In the genomic region with DNA sequence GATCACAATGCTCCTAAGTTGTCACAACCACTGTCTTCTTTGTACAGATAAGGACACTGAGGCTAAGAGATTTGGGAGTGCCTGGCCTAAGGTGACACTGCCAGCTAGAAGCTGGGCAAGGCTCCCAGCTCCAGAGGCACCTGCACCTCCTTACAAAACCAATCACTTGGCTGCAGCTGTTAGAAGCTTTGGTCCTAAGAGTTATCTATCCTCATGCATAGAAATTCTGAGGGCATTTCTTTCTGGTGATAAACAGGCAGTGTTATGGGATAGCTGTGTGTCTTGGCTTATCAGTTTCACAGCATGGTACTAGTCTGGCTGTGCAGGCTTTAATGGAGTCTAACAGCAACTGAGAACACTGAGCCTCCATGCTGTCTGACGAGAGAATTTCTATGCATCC, we compare ENCODE assay signal across 24 mouse cellular contexts.
DNase-seq lines count a peak whose midpoint lies in the region; ATAC-seq and TF ChIP-seq lines count a peak whose summit lies in the region.
"Had no signal": no experiment of that assay in that cellular context is flagged by ENCODE, and none has a peak within 500 bp of the region (broad histone marks: within the 10 kb centered on the region; RNA-seq: fewer than 3 reads in every experiment).

No protein-coding gene starts in this region.

- ATAC-seq in heart, embryonic 12.5 days (ENCODE audit: insufficient number of reproducible peaks, low FRiP score) = peak; percentile 83; the same call in 1 of the 2 replicates
- ATAC-seq in intestine, embryonic 16.5 days = peak; percentile 64
- peak; percentile 99 for ATAC-seq in liver, postnatal 0 days
- ATAC-seq in frontal cortex, adult (ENCODE audit: low TSS enrichment) = no peak
- no peak for ATAC-seq in midbrain, embryonic 15.5 days (replicated peaks)
- ATAC-seq: activated CD4-positive, CD25-positive, alpha-beta regulatory T cell, adult 4 months; forebrain, embryonic 15.5 days; lung, postnatal 0 days had no signal

- H3K9ac ChIP-seq in heart, embryonic 12.5 days = no peak overlapping the region
- H3K9ac ChIP-seq in intestine, embryonic 16.5 days (ENCODE audit: low read depth, low read length) = no peak overlapping the region
- H3K9ac ChIP-seq in liver, postnatal 0 days (replicated peaks) = no peak overlapping the region
- H3K9ac ChIP-seq in midbrain, embryonic 15.5 days = no peak overlapping the region
- H3K9ac ChIP-seq: forebrain, embryonic 15.5 days; hindbrain, embryonic 13.5 days; limb, embryonic 13.5 days; neural tube, embryonic 12.5 days had no signal

- no peaks in the 10 kb centered on the region for H3K9me3 ChIP-seq in heart, embryonic 12.5 days (replicated peaks)
- no peaks in the 10 kb centered on the region for H3K9me3 ChIP-seq in intestine, embryonic 16.5 days (ENCODE audit: control insufficient read depth, low read length)
- no peaks in the 10 kb centered on the region for H3K9me3 ChIP-seq in liver, postnatal 0 days (ENCODE audit: low read length)
- H3K9me3 ChIP-seq in midbrain, embryonic 15.5 days = no peaks in the 10 kb centered on the region
- H3K9me3 ChIP-seq: embryonic facial prominence, embryonic 10.5 days; forebrain, embryonic 15.5 days; hindbrain, embryonic 13.5 days; limb, embryonic 13.5 days; neural tube, embryonic 12.5 days had no signal

- H3K4me2 ChIP-seq in heart, embryonic 12.5 days = no peak overlapping the region
- H3K4me2 ChIP-seq in intestine, embryonic 16.5 days (ENCODE audit: low read depth, low read length) = no peak overlapping the region
- H3K4me2 ChIP-seq in liver, postnatal 0 days (ENCODE audit: low read depth, low read length) = 0 out of 2 replicates have a peak overlapping the region, but pooled peaks have one; percentile 8
- no peak overlapping the region for H3K4me2 ChIP-seq in midbrain, embryonic 15.5 days
- H3K4me2 ChIP-seq: forebrain, embryonic 15.5 days; hindbrain, embryonic 13.5 days; limb, embryonic 13.5 days; neural tube, embryonic 12.5 days had no signal

- no peak overlapping the region for H3K27ac ChIP-seq in heart, embryonic 12.5 days (ENCODE audit: poor library complexity, severe bottlenecking)
- no peak overlapping the region for H3K27ac ChIP-seq in intestine, embryonic 16.5 days (ENCODE audit: low read length)
- 0 out of 2 replicates have a peak overlapping the region, but pooled peaks have one; percentile 18 for H3K27ac ChIP-seq in liver, postnatal 0 days (ENCODE audit: low read depth)
- no peak overlapping the region for H3K27ac ChIP-seq in midbrain, embryonic 15.5 days
- H3K27ac ChIP-seq: embryonic facial prominence, embryonic 10.5 days; forebrain, embryonic 15.5 days; hindbrain, embryonic 13.5 days; limb, embryonic 13.5 days; neural tube, embryonic 12.5 days had no signal

- peak; percentile 100 for TF ChIP-seq EP300 in liver, postnatal 0 days (IDR thresholded peaks at IDR 0.05; ENCODE audit: low read depth)

- H3K27me3 ChIP-seq in heart, embryonic 12.5 days (replicated peaks) = no peaks in the 10 kb centered on the region
- no peaks in the 10 kb centered on the region for H3K27me3 ChIP-seq in intestine, embryonic 16.5 days (replicated peaks; ENCODE audit: control insufficient read depth, insufficient read depth, low read length)
- H3K27me3 ChIP-seq in liver, postnatal 0 days (ENCODE audit: insufficient read depth, low read length) = no peaks in the 10 kb centered on the region
- no peaks in the 10 kb centered on the region for H3K27me3 ChIP-seq in midbrain, embryonic 15.5 days (replicated peaks)
- H3K27me3 ChIP-seq: CH12.LX; forebrain, embryonic 15.5 days; hindbrain, embryonic 13.5 days; limb, embryonic 13.5 days; neural tube, embryonic 12.5 days had no signal

- no peaks in the 10 kb centered on the region for H3K4me1 ChIP-seq in heart, embryonic 12.5 days (replicated peaks)
- no peaks in the 10 kb centered on the region for H3K4me1 ChIP-seq in intestine, embryonic 16.5 days (ENCODE audit: control insufficient read depth, insufficient read depth, low read length)
- peaks cover 12% of the 10 kb centered on the region for H3K4me1 ChIP-seq in liver, postnatal 0 days (ENCODE audit: insufficient read depth)
- no peaks in the 10 kb centered on the region for H3K4me1 ChIP-seq in midbrain, embryonic 15.5 days
- H3K4me1 ChIP-seq: forebrain, embryonic 15.5 days; hindbrain, embryonic 13.5 days; neural tube, embryonic 12.5 days had no signal

- DNase-seq in heart, adult 9 months (ENCODE audit: low spot score in 2 of 2) = no peak
- DNase-seq in MEL-GATA-1-ER (ENCODE audit: extremely low read depth, low read depth) = peak; percentile 91
- DNase-seq in liver, postnatal 0 days = peak; percentile 41
- no peak for DNase-seq in adrenal gland, adult 18-20 months (ENCODE audit: low spot score in 2 of 2)
- DNase-seq: adrenal gland, postnatal 36 days; cerebellum, postnatal 14 days; heart, adult 11 months; kidney, adult 2 months; kidney, postnatal 36 days; layer of hippocampus, adult 9-11 months; thymus, adult 2 months had no signal

- H3K36me3 ChIP-seq in heart, embryonic 12.5 days = no peaks in the 10 kb centered on the region
- H3K36me3 ChIP-seq in intestine, embryonic 16.5 days (ENCODE audit: control insufficient read depth, insufficient read depth, low read length) = no peaks in the 10 kb centered on the region
- H3K36me3 ChIP-seq in liver, postnatal 0 days (replicated peaks; ENCODE audit: insufficient read depth, low read length) = no peaks in the 10 kb centered on the region
- no peaks in the 10 kb centered on the region for H3K36me3 ChIP-seq in midbrain, embryonic 15.5 days (replicated peaks)
- H3K36me3 ChIP-seq: embryonic facial prominence, embryonic 10.5 days; forebrain, embryonic 15.5 days; hindbrain, embryonic 13.5 days; limb, embryonic 13.5 days; neural tube, embryonic 12.5 days had no signal

- H3K4me3 ChIP-seq in heart, embryonic 12.5 days = no peak overlapping the region
- H3K4me3 ChIP-seq in intestine, embryonic 16.5 days (ENCODE audit: low read length) = no peak overlapping the region
- H3K4me3 ChIP-seq in liver, postnatal 0 days (ENCODE audit: low read depth, low read length) = no peak overlapping the region
- H3K4me3 ChIP-seq in midbrain, embryonic 15.5 days = no peak overlapping the region
- H3K4me3 ChIP-seq: embryonic facial prominence, embryonic 10.5 days; erythroblast, embryonic 14.5 days; forebrain, embryonic 15.5 days; hindbrain, embryonic 13.5 days; limb, embryonic 13.5 days; neural tube, embryonic 12.5 days had no signal

- 88% methylated on average over 1 of the region's 1 CpGs for WGBS in heart, embryonic 12.5 days
- 76% methylated on average over 1 of the region's 1 CpGs for WGBS in intestine, embryonic 16.5 days
- WGBS in liver, postnatal 0 days (ENCODE audit: insufficient replicate concordance) = 48% methylated on average over 1 of the region's 1 CpGs
- 77% methylated on average over 1 of the region's 1 CpGs for WGBS in midbrain, embryonic 15.5 days

- TF ChIP-seq CTCF in liver, postnatal 0 days (IDR thresholded peaks at IDR 0.05; ENCODE audit: low read depth) = no peak

Comparison
In these comparisons a context has a peak if more than half of its experiments do, and no peak if none do; other contexts are left out.
1. ATAC-seq: peak in heart, embryonic 12.5 days (single experiment), intestine, embryonic 16.5 days (single experiment) and liver, postnatal 0 days (single experiment); none in frontal cortex, adult (single experiment) and midbrain, embryonic 15.5 days (single experiment).
2. DNase-seq: peak in MEL-GATA-1-ER (single experiment) and liver, postnatal 0 days (single experiment); none in heart, adult 9 months (0 of 2) and adrenal gland, adult 18-20 months (0 of 2).